Mouse (Mus musculus) stomach, postnatal 0 days (tissue): ENCODE measurements at regions not wholly inside any gene's neighbourhood (a gene's known extent, or its start where the extent isn't known, plus 50 kb on each side); places are given as distances from the start of the nearest gene placed in this dataset.

ENCODE experiments used
- CTCF ChIP-seq: IDR thresholded peaks from 2 replicates; pipeline ENCODE4 v1.5.1; 2016; ENCODE audit warnings: antibody characterized with exemption, low read depth, mild to moderate bottlenecking, moderate library complexity
- EP300 ChIP-seq: optimal IDR thresholded peaks from 2 replicates; pipeline ENCODE3; 2016; ENCODE audit warnings: antibody characterized with exemption

DNA sequence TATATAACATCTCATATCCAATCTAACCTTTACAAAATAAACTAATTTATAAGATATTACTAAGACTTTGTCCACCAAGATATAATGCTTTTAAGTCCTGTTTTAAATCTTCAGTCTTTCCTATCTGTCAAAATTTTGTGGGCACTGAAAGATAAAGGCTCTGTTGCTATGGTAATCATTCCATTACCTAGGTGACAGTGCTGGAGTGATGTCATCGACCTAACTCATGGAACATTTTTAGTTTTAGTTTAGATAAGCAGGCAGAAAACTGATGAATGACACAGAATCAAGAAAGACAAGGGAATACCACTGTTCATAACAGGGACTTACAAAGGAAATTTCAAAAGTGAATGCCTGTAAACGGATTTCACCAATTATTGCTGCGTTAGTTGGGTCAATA is 350.3 kb upstream of the Fshr start:
- no peak for TF ChIP-seq CTCF
- no peak for TF ChIP-seq EP300
